8 mouse cellular contexts compared by ENCODE assay signal in the genomic region with DNA sequence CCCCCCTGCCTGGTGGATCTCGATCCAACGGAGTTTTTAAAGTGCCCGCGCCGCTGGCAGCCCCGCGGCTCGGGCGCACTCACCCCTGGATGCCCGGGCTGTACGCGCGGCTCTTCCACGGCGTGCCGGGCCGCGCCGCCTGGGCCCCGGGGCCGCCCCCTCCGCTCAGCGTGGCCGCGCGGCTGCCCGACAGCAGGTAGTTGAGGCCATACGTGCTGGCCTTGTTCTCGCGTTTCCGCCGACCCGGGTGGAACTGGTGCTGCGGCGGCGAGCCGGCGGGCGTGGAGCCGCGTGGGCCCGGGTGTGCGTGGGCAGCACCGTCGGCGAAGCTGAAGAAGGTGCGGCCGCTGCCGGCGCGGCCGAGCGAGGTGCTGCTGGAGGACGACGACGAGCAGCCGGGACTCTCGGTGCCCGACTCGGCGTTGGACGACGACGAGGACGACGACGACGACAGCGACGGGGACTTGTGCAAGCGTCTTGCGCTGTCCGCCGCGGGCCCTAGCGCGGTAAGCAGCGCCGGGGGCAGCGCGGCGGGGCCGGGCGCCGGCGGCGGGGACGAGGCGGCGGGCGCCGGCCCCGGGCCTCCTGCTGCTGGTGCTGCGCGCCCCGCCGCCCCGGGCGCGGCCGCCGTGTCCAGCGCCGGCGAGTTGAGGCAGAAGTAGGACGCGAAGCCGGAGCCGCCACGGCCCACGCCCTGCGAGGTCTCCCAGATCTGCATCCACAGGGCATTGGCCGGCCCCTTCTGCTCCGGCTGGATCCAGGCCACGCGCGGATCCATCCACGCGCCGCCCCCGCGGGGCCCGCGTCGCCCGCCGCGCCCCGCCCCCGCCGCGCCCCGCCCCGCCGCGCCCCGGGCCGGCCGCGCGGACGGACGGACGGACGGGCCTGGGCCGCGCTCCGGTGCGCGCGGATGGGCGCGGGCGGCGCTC. TPM values are rescaled to one million over a fixed set of nuclear protein-coding genes. Genes with fewer than 3 reads are reported as not detected.
DNase-seq lines count a peak whose midpoint lies in the region; ATAC-seq and TF ChIP-seq lines count a peak whose summit lies in the region.

A gene (plus strand): TSS at position 342 of the 929 bp plus-strand sequence.

- H3K4me3 ChIP-seq in G1E (ENCODE audit: low read depth, low read length) = peak within 1 kb of the TSS; percentile 91
- H3K4me3 ChIP-seq in forebrain, embryonic 15.5 days = peak within 1 kb of the TSS; percentile 99
- peak within 1 kb of the TSS; percentile 66 for H3K4me3 ChIP-seq in lung, embryonic 15.5 days
- peak within 1 kb of the TSS; percentile 79 for H3K4me3 ChIP-seq in neural tube, embryonic 15.5 days (replicated peaks)

- no peaks in the 10 kb centered on the region for H3K27me3 ChIP-seq in G1E (ENCODE audit: insufficient read depth, low read length)
- H3K27me3 ChIP-seq in forebrain, embryonic 15.5 days = no peaks in the 10 kb centered on the region
- H3K27me3 ChIP-seq in lung, embryonic 15.5 days = no peaks in the 10 kb centered on the region
- no peaks in the 10 kb centered on the region for H3K27me3 ChIP-seq in neural tube, embryonic 15.5 days (replicated peaks)

- peaks cover 52% of the 10 kb centered on the region for H3K4me1 ChIP-seq in G1E (ENCODE audit: insufficient read depth, low read depth, low read length)
- peaks cover 49% of the 10 kb centered on the region for H3K4me1 ChIP-seq in forebrain, embryonic 15.5 days
- peaks cover 40% of the 10 kb centered on the region for H3K4me1 ChIP-seq in lung, embryonic 15.5 days
- H3K4me1 ChIP-seq in neural tube, embryonic 15.5 days = peaks cover 50% of the 10 kb centered on the region

- H3K9me3 ChIP-seq in G1E (replicated peaks) = no peaks in the 10 kb centered on the region
- no peaks in the 10 kb centered on the region for H3K9me3 ChIP-seq in forebrain, embryonic 15.5 days
- H3K9me3 ChIP-seq in lung, embryonic 15.5 days = no peaks in the 10 kb centered on the region
- no peaks in the 10 kb centered on the region for H3K9me3 ChIP-seq in neural tube, embryonic 15.5 days (replicated peaks)

- no peak for TF ChIP-seq CTCF in G1E (IDR thresholded peaks at IDR 0.05; ENCODE audit: low read depth, low read length)

- peak; percentile 42 for DNase-seq in G1E (ENCODE audit: low spot score)
- peak; percentile 79 for DNase-seq in cerebellum, adult 11 months
- DNase-seq in heart, postnatal 25 days (ENCODE audit: low spot score) = peak; percentile 44
- peak in 1 of 2 experiments; percentile 52 for DNase-seq in layer of hippocampus, adult 18-20 months (ENCODE audit: low spot score in 2 of 2)
- DNase-seq in thymus, postnatal 14 days = peak; percentile 64

- intact Hi-C loops in heart, postnatal 25 days (cut with DNase I) = loop anchor here (1.0 to 5.0 kb wide), 3 partner anchors 24 to 279 kb away; a partner anchor contains a TSS

- WGBS in forebrain, embryonic 15.5 days = under 1% methylated on average over 123 of the region's 155 CpGs
- under 1% methylated on average over 133 of the region's 155 CpGs for WGBS in lung, embryonic 15.5 days
- whole genome bisulfite sequencing in neural tube, embryonic 15.5 days = under 1% methylated on average over 96 of the region's 155 CpGs

- peak within 1 kb of the TSS; percentile 86 for H3K4me2 ChIP-seq in forebrain, embryonic 15.5 days (replicated peaks)
- peak within 1 kb of the TSS; percentile 77 for H3K4me2 ChIP-seq in lung, embryonic 15.5 days
- H3K4me2 ChIP-seq in neural tube, embryonic 15.5 days = peak within 1 kb of the TSS; percentile 92

- no peak for ATAC-seq in G1E (ENCODE audit: extremely low read depth, insufficient number of reproducible peaks, low FRiP score, poor library complexity, severe bottlenecking)
- ATAC-seq in forebrain, embryonic 15.5 days (replicated peaks) = peak; percentile 10; the same call in 1 of the 2 replicates
- no peak for ATAC-seq in lung, embryonic 15.5 days (ENCODE audit: borderline replicate concordance, extremely low read depth, low FRiP score, low TSS enrichment)
- ATAC-seq in neural tube, embryonic 15.5 days (ENCODE audit: low FRiP score) = peak; percentile 15

- peak within 1 kb of the TSS; percentile 96 for H3K27ac ChIP-seq in forebrain, embryonic 15.5 days (replicated peaks)
- peak within 1 kb of the TSS; percentile 95 for H3K27ac ChIP-seq in lung, embryonic 15.5 days
- peak within 1 kb of the TSS; percentile 91 for H3K27ac ChIP-seq in neural tube, embryonic 15.5 days (replicated peaks)

- H3K9ac ChIP-seq in forebrain, embryonic 15.5 days (replicated peaks) = peak within 1 kb of the TSS; percentile 96
- H3K9ac ChIP-seq in lung, embryonic 15.5 days = peak within 1 kb of the TSS; percentile 62
- H3K9ac ChIP-seq in neural tube, embryonic 15.5 days (replicated peaks) = peak within 1 kb of the TSS; percentile 79

- peaks cover 42% of the 10 kb centered on the region for H3K36me3 ChIP-seq in G1E (replicated peaks)
- no peaks in the 10 kb centered on the region for H3K36me3 ChIP-seq in forebrain, embryonic 15.5 days
- H3K36me3 ChIP-seq in lung, embryonic 15.5 days = peaks cover 11% of the 10 kb centered on the region
- H3K36me3 ChIP-seq in neural tube, embryonic 15.5 days = no peaks in the 10 kb centered on the region

RNA-seq across cellular contexts. Expression of the gene that starts here (rescaled TPM):
- total RNA-seq in G1E (2014; fragmentation: Nextera tagmentation) (152 and 180 TPM in 2 replicates), G1E (2017) (219 and 231 TPM in 2 replicates)
- polyA plus RNA-seq in G1E (2012) = 144 and 175 TPM in 2 replicates
- polyA plus RNA-seq in forebrain, embryonic 15.5 days (2015; fragmentation: Nextera tagmentation; extraction: Ambion mirVana) = 84.1 and 87.3 TPM in 2 replicates
- 10 to 100 TPM; 33.5 to 38.2 TPM for total RNA-seq in heart, postnatal 25 days (2021)
- total RNA-seq in layer of hippocampus, adult 18-20 months (2021) = 10 to 100 TPM; 85.0 to 92.9 TPM
- 112 and 113 TPM in 2 replicates for polyA plus RNA-seq in lung, embryonic 15.5 days (2015; fragmentation: Nextera tagmentation; extraction: Ambion mirVana)
- 74.6 and 92.6 TPM in 2 replicates for polyA plus RNA-seq in neural tube, embryonic 15.5 days (2015; fragmentation: Nextera tagmentation; extraction: Ambion mirVana)

Comparison
In these comparisons a context has a peak if more than half of its experiments do, and no peak if none do; other contexts are left out.
1. ATAC-seq: peak in forebrain, embryonic 15.5 days (single experiment) and neural tube, embryonic 15.5 days (single experiment); none in G1E (single experiment) and lung, embryonic 15.5 days (single experiment).
2. Peak in every context shown above with its lines, with median percentiles within 50 percentile points of each other: H3K4me3 ChIP-seq, H3K27ac ChIP-seq, H3K4me2 ChIP-seq and H3K9ac ChIP-seq.